Mouse (Mus musculus) forebrain, embryonic 11.5 days (tissue): ENCODE data around the gene Hspa13. TPM values are rescaled to one million over a fixed set of nuclear protein-coding genes. Genes with fewer than 3 reads are reported as not detected.
A peak's percentile ranks its signal among the peaks of the same experiment; 100 is the strongest.

Experiments used
- ATAC-seq: fragments of 200-750 bp; cut with Nextera tagmentation; replicated peaks from 2 replicates; pipeline ENCODE4 v1.8.0; 2017; ENCODE audit warnings: moderate TSS enrichment; ENCODE audit not compliant: low FRiP score
- DNase-seq: peaks from one replicate; pipeline ENCODE4 v3.0.0-alpha.2; 2017; ENCODE audit warnings: low spot score
- H3K27ac ChIP-seq: fragments of 300-500 bp; sonication (generic); 2 replicates; pipeline ENCODE4 v1.5.1; 2014; ENCODE audit warnings: low read depth, low read length
- H3K27me3 ChIP-seq: fragments of 300-500 bp; sonication (generic); 2 replicates; pipeline ENCODE4 v1.6.1; 2014; ENCODE audit warnings: mild to moderate bottlenecking, low read length, mixed read lengths; ENCODE audit not compliant: control insufficient read depth, insufficient read depth
- H3K36me3 ChIP-seq: fragments of 300-500 bp; sonication (generic); 2 replicates; pipeline ENCODE4 v1.6.1; 2014; ENCODE audit warnings: mild to moderate bottlenecking, low read length, moderate library complexity, mixed read lengths; ENCODE audit not compliant: control insufficient read depth, insufficient read depth
- H3K4me1 ChIP-seq: fragments of 300-500 bp; sonication (generic); replicated peaks from 2 replicates; pipeline ENCODE4 v1.6.1; 2014; ENCODE audit warnings: low read length, mixed read lengths; ENCODE audit not compliant: control insufficient read depth, insufficient read depth
- H3K4me2 ChIP-seq: fragments of 300-500 bp; sonication (generic); 2 replicates; pipeline ENCODE4 v1.6.1; 2014; ENCODE audit warnings: low read depth, mild to moderate bottlenecking, low read length, moderate library complexity, mixed read lengths; ENCODE audit not compliant: severe bottlenecking
- H3K4me3 ChIP-seq: fragments of 300-500 bp; sonication (generic); 2 replicates; pipeline ENCODE4 v1.5.1; 2014; ENCODE audit warnings: low read depth, low read length
- H3K9ac ChIP-seq: fragments of 300-500 bp; sonication (generic); 2 replicates; pipeline ENCODE4 v1.6.1; 2014; ENCODE audit warnings: low read length
- H3K9me3 ChIP-seq: fragments of 300-500 bp; sonication (generic); 2 replicates; pipeline ENCODE4 v1.6.1; 2016; ENCODE audit warnings: low read length, mixed read lengths; ENCODE audit not compliant: control insufficient read depth
- WGBS: fragments of 180-500 bp; shearing (Covaris S2); extraction: QIAGEN DNeasy Blood & Tissue Kit; methylation state at CpG from one replicate; pipeline ENCODE4 v1.1.7; 2014; 5-methylcytosine and 5-hydroxymethylcytosine counted together
- polyA plus RNA-seq: library from polyadenylated mRNA; unstranded; fragments of >200 nt; fragmentation: Nextera tagmentation; extraction: Ambion mirVana; gene quantifications from 2 replicates; pipeline ENCODE4 v1.2.1, GENCODE M21; 2014

Hspa13 gene
- polyA plus RNA-seq, result 35.4 and 37.0 TPM in 2 replicates

- Histone ChIP-seq H3K27ac (peak within 1 kb of the TSS; percentile 64; the same call in 1 of the 2 replicates), H3K4me2 (peak within 1 kb of the TSS; percentile 63), H3K36me3 (no peaks in the 10 kb centered on the region), H3K9ac (peak within 1 kb of the TSS; percentile 73), H3K4me3 (peak within 1 kb of the TSS; percentile 57), H3K27me3 (no peaks in the 10 kb centered on the region), H3K4me1 (no peaks in the 10 kb centered on the region), H3K9me3 (no peaks in the 10 kb centered on the region)
- WGBS, result under 1% methylated on average over 51 of the region's 51 CpGs
- ATAC-seq, result peak; percentile 98
- DNase-seq, result peak; percentile 96
Observed at GRCm38 (mm10) chr16:75766388-75767249, at the start of gene Hspa13. TSS of gene Hspa13 (minus strand) at chr16:75767104.

DNA sequence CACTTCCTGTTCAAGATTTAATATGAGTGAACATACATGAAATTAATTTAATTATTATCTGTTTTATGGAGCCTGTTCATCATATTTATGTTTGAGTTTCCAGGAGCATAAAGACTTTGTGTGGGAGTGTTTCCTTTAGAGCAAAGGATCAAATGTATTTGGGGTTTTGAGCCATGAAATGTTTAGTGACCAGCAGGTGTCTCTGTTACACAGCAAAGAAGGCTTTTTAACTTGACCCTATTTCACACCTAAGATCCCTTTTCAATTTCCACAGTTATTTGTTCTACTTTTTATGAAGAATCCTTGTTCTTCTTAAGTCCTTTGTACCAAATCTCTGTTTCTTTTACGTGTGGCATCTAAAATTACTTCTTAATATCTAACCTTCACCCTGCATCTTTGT is 12.4 kb upstream of the Hspa13 start:
- H3K9me3 ChIP-seq, result no peaks in the 10 kb centered on the region
- ATAC-seq (no peak), DNase-seq (no peak)
- H3K4me3 ChIP-seq, result no peak overlapping the region
- H3K4me2 ChIP-seq, result no peak overlapping the region
- H3K4me1 ChIP-seq, result no peaks in the 10 kb centered on the region
- H3K9ac ChIP-seq, result no peak overlapping the region
- H3K27ac ChIP-seq, result no peak overlapping the region
- no peaks in the 10 kb centered on the region for H3K36me3 ChIP-seq
- WGBS, result 52% methylated on average over 1 of the region's 1 CpGs
- H3K27me3 ChIP-seq, result no peaks in the 10 kb centered on the region

GRCm38 (mm10) chr16:75773222-75773621 is 6.3 kb upstream of the Hspa13 start:
- Histone ChIP-seq H3K4me1 (no peaks in the 10 kb centered on the region), H3K27me3 (no peaks in the 10 kb centered on the region), H3K9ac (no peak overlapping the region), H3K4me2 (no peak overlapping the region), H3K36me3 (no peaks in the 10 kb centered on the region), H3K27ac (no peak overlapping the region), H3K9me3 (no peaks in the 10 kb centered on the region), H3K4me3 (no peak overlapping the region)
- ATAC-seq (no peak), DNase-seq (no peak)
- WGBS, result 93% methylated on average over 10 of the region's 10 CpGs

DNA sequence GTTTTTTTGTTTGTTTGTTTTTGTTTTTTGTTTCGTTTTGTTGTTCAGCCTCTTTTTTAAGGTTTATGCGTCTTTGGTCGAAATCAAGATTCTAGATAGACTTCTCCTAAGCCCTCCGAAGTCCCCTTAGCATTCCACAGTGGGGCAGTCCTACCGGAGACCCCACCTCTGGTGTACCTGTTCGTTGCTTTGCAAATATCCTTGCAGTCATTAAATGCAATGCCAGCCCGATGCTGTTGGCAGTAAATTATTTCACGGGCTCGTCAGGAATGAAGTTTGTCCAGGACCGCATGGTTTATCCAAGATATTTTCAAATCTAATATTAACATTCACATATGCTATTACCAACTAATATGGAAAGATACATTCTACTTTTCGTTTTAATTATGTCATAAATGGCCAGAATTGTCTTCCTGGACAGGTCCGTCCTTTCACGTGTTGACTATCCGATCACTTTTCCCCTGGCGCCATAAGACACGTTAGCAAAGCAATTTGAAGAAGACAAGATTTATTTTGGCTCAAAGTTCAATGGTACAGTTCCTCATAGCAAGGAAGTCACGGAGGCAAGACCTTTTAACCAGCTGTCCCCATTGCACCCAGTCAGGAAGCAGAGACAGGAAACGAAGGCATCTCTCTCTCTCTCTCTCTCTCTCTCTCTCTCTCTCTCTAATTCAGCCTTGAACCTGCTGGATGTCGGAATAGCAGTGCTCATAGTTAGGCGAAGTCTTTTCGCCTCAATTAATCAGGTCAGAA is 522 bp upstream of the Hspa13 start:
- ATAC-seq (peak; percentile 68), DNase-seq (no peak)
- peak overlapping the region; percentile 57 for H3K4me3 ChIP-seq
- H3K4me1 ChIP-seq, result no peaks in the 10 kb centered on the region
- peak overlapping the region; percentile 64; the same call in 1 of the 2 replicates for H3K27ac ChIP-seq
- WGBS, result 17% methylated on average over 21 of the region's 21 CpGs
- peak overlapping the region; percentile 73 for H3K9ac ChIP-seq
- no peaks in the 10 kb centered on the region for H3K36me3 ChIP-seq
- peak overlapping the region; percentile 63 for H3K4me2 ChIP-seq
- H3K27me3 ChIP-seq, result no peaks in the 10 kb centered on the region
- no peaks in the 10 kb centered on the region for H3K9me3 ChIP-seq

DNA sequence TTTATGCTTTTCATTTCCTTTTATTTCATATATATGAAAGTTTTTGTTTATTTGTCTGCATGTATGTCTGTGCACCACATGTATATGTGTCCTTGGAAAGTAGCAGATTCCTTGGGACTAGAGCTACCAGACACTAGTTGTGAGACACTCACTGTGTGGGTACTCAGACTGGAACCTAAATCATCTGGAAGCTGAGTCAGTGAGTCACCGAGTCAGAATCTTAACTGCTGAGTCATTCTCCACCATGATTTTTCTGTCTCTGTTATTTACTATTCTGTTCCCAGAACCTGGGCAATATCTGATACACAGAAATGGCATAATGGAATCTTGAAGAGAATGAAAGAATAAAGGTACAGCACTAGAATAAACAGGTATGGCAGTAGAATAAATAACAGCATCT is 14.0 kb downstream of the Hspa13 start:
- ATAC-seq (no peak), DNase-seq (no peak)
- Histone ChIP-seq H3K4me1 (no peaks in the 10 kb centered on the region), H3K9ac (no peak overlapping the region), H3K27ac (no peak overlapping the region), H3K4me3 (no peak overlapping the region), H3K4me2 (no peak overlapping the region), H3K36me3 (no peaks in the 10 kb centered on the region; the same call in 1 of the 2 replicates), H3K9me3 (no peaks in the 10 kb centered on the region), H3K27me3 (no peaks in the 10 kb centered on the region)
- WGBS, result 90% methylated on average over 1 of the region's 1 CpGs

GRCm38 (mm10) chr16:75750103-75750502 is 16.8 kb downstream of the Hspa13 start:
- Histone ChIP-seq H3K4me3 (no peak overlapping the region), H3K9me3 (no peaks in the 10 kb centered on the region), H3K27me3 (no peaks in the 10 kb centered on the region), H3K4me2 (no peak overlapping the region), H3K27ac (no peak overlapping the region), H3K9ac (no peak overlapping the region), H3K4me1 (no peaks in the 10 kb centered on the region), H3K36me3 (no peaks in the 10 kb centered on the region; the same call in 1 of the 2 replicates)
- WGBS, result 55% methylated on average over 5 of the region's 5 CpGs
- ATAC-seq (no peak), DNase-seq (no peak)

GRCm38 (mm10) chr16:75748926-75749325 is 18.0 kb downstream of the Hspa13 start:
- Histone ChIP-seq H3K27me3 (no peaks in the 10 kb centered on the region), H3K4me1 (no peaks in the 10 kb centered on the region), H3K9me3 (no peaks in the 10 kb centered on the region), H3K27ac (no peak overlapping the region), H3K4me3 (no peak overlapping the region), H3K4me2 (no peak overlapping the region), H3K9ac (no peak overlapping the region), H3K36me3 (no peaks in the 10 kb centered on the region)
- ATAC-seq (no peak), DNase-seq (no peak)
- WGBS, result 96% methylated on average over 1 of the region's 1 CpGs

- Histone ChIP-seq H3K4me3 (no peak overlapping the region), H3K4me2 (no peak overlapping the region), H3K27me3 (no peaks in the 10 kb centered on the region), H3K9ac (no peak overlapping the region), H3K9me3 (no peaks in the 10 kb centered on the region), H3K27ac (no peak overlapping the region), H3K36me3 (no peaks in the 10 kb centered on the region), H3K4me1 (no peaks in the 10 kb centered on the region)
- DNase-seq (no peak), ATAC-seq (no peak)
- 68% methylated on average over 3 of the region's 3 CpGs for WGBS
Observed at GRCm38 (mm10) chr16:75744014-75744413, 22.9 kb downstream of the Hspa13 start.
